ENCODE assay signal across 7 mouse cellular contexts in genomic region chr2:32081296-32081929, GRCm38 (mm10). TPM values are rescaled to one million over a fixed set of nuclear protein-coding genes. Genes with fewer than 3 reads are reported as not detected.
DNase-seq lines count a peak whose midpoint lies in the region; ATAC-seq and TF ChIP-seq lines count a peak whose summit lies in the region.

No protein-coding gene starts in this region.

- no peak for ATAC-seq in lung, postnatal 0 days
- peak; percentile 56 for ATAC-seq in granulocyte monocyte progenitor cell, adult 5-6 weeks (replicated peaks; ENCODE audit: poor library complexity, severe bottlenecking)
- no peak for ATAC-seq in limb, embryonic 13.5 days (ENCODE audit: low FRiP score, low read depth)

- H3K4me2 ChIP-seq in lung, postnatal 0 days (replicated peaks; ENCODE audit: low read depth, low read length) = peak overlapping the region; percentile 86
- peak overlapping the region; percentile 99 for H3K4me2 ChIP-seq in limb, embryonic 13.5 days (replicated peaks)

- H3K27ac ChIP-seq in lung, postnatal 0 days (ENCODE audit: low read length) = no peak overlapping the region
- H3K27ac ChIP-seq in limb, embryonic 13.5 days = no peak overlapping the region
- peak overlapping the region; percentile 99 for H3K27ac ChIP-seq in small intestine, adult 2 months (ENCODE audit: insufficient read depth, low read depth, low read length)
- no peak overlapping the region for H3K27ac ChIP-seq in cerebellum, adult 2 months (ENCODE audit: insufficient read depth, low read length)

- no peak overlapping the region for H3K9ac ChIP-seq in lung, postnatal 0 days (replicated peaks; ENCODE audit: low read depth)
- H3K9ac ChIP-seq in limb, embryonic 13.5 days = 0 out of 2 replicates have a peak overlapping the region, but pooled peaks have one; percentile 2

- no peaks in the 10 kb centered on the region for H3K36me3 ChIP-seq in lung, postnatal 0 days (ENCODE audit: insufficient read depth, low read length)
- no peaks in the 10 kb centered on the region for H3K36me3 ChIP-seq in limb, embryonic 13.5 days
- H3K36me3 ChIP-seq in small intestine, adult 2 months (ENCODE audit: control insufficient read depth, insufficient read depth, low read length) = no peaks in the 10 kb centered on the region

- H3K4me3 ChIP-seq in lung, postnatal 0 days (ENCODE audit: low read depth, low read length) = peak overlapping the region; percentile 57; the same call in 1 of the 2 replicates
- peak overlapping the region; percentile 68 for H3K4me3 ChIP-seq in limb, embryonic 13.5 days
- peak overlapping the region; percentile 94 for H3K4me3 ChIP-seq in small intestine, adult 2 months (ENCODE audit: low read depth, low read length)
- no peak overlapping the region for H3K4me3 ChIP-seq in cerebellum, adult 2 months (replicated peaks; ENCODE audit: insufficient read depth, low read depth, low read length)

- no peak for TF ChIP-seq EP300 in lung, postnatal 0 days (IDR thresholded peaks at IDR 0.05)

- TF ChIP-seq CTCF in lung, postnatal 0 days (IDR thresholded peaks at IDR 0.05) = no peak
- no peak for TF ChIP-seq CTCF in small intestine, adult 2 months (IDR thresholded peaks at IDR 0.05; ENCODE audit: extremely low read depth, insufficient read length, insufficient replicate concordance, low read depth, low read length)
- TF ChIP-seq CTCF in cerebellum, adult 2 months (IDR thresholded peaks at IDR 0.05; ENCODE audit: borderline replicate concordance, insufficient read depth, low read depth, low read length) = no peak

- peaks cover 5% of the 10 kb centered on the region; the same call in 1 of the 2 replicates for H3K4me1 ChIP-seq in lung, postnatal 0 days (ENCODE audit: insufficient read depth, low read depth, low read length)
- H3K4me1 ChIP-seq in limb, embryonic 13.5 days = peaks cover 20% of the 10 kb centered on the region
- peaks cover 23% of the 10 kb centered on the region for H3K4me1 ChIP-seq in small intestine, adult 2 months (ENCODE audit: control insufficient read depth, insufficient read depth, insufficient read length, low read length)
- 0 out of 2 replicates have a peak, but pooled peaks cover 3% of the 10 kb centered on the region for H3K4me1 ChIP-seq in cerebellum, adult 2 months (ENCODE audit: control insufficient read depth, insufficient read depth, low read length)

- WGBS in lung, postnatal 0 days = 60% methylated on average over 14 of the region's 14 CpGs
- WGBS in limb, embryonic 13.5 days = 82% methylated on average over 14 of the region's 14 CpGs
- WGBS in small intestine, adult 2 months = 77% methylated on average over 14 of the region's 14 CpGs
- 94% methylated on average over 14 of the region's 14 CpGs for WGBS in cerebellum, adult 2 months

- TF ChIP-seq POLR2A in small intestine, adult 2 months (IDR thresholded peaks at IDR 0.05; ENCODE audit: low read depth, low read length) = no peak
- TF ChIP-seq POLR2A in cerebellum, adult 2 months (IDR thresholded peaks at IDR 0.05; ENCODE audit: borderline replicate concordance, insufficient read depth, low read length) = no peak

- H3K9me3 ChIP-seq in lung, postnatal 0 days (ENCODE audit: low read length) = no peaks in the 10 kb centered on the region
- H3K9me3 ChIP-seq in limb, embryonic 13.5 days = no peaks in the 10 kb centered on the region

- peaks cover 25% of the 10 kb centered on the region for H3K27me3 ChIP-seq in lung, postnatal 0 days (replicated peaks; ENCODE audit: insufficient read depth, low read length)
- H3K27me3 ChIP-seq in limb, embryonic 13.5 days = peaks cover 54% of the 10 kb centered on the region
- H3K27me3 ChIP-seq in small intestine, adult 2 months (ENCODE audit: control insufficient read depth, insufficient read depth, low read length) = 0 out of 2 replicates have a peak, but pooled peaks cover 3% of the 10 kb centered on the region
- H3K27me3 ChIP-seq in cerebellum, adult 2 months (ENCODE audit: control insufficient read depth, insufficient read depth, low read length) = no peaks in the 10 kb centered on the region

- peak; percentile 41 for DNase-seq in lung, postnatal 0 days (ENCODE audit: low spot score)
- no peak for DNase-seq in lung, postnatal 10 days
- DNase-seq in Muller cell, postnatal 12 days (ENCODE audit: inconsistent ontology term) = no peak
- no peak for DNase-seq in cerebellum, adult 2 months

RNA-seq across cellular contexts. Expression of gene Fam78a, which starts 3.2 kb away (rescaled TPM):
- polyA plus RNA-seq in lung, postnatal 0 days (2015; fragmentation: Nextera tagmentation; extraction: Ambion mirVana) = 2.5 TPM in 2 replicates
- total RNA-seq in granulocyte monocyte progenitor cell, adult 5-6 weeks (2014; fragmentation: Nextera tagmentation) = 10.9 and 11.9 TPM in 2 replicates
- 6.5 and 8.6 TPM in 2 replicates for total RNA-seq in granulocyte monocyte progenitor cell, adult 5-6 weeks (2017)
- polyA plus RNA-seq in limb, embryonic 13.5 days (2015; fragmentation: Nextera tagmentation; extraction: Ambion mirVana) = 4.5 and 5.4 TPM in 2 replicates
- polyA plus RNA-seq in small intestine, adult 2 months (2012; rRNA removed) = 8.2 and 25.3 TPM in 2 replicates
- 4.2 and 4.4 TPM in 2 replicates for polyA plus RNA-seq in cerebellum, adult 2 months (2012; rRNA removed)

RNA-seq across cellular contexts. Expression of gene Plpp7, which starts 13.9 kb away (rescaled TPM):
- polyA plus RNA-seq in lung, postnatal 0 days (2015; fragmentation: Nextera tagmentation; extraction: Ambion mirVana) = 2.4 and 2.5 TPM in 2 replicates
- total RNA-seq in granulocyte monocyte progenitor cell, adult 5-6 weeks (2014; fragmentation: Nextera tagmentation) = 2.6 TPM in 1 of 2 replicates, not detected in the other
- total RNA-seq in granulocyte monocyte progenitor cell, adult 5-6 weeks (2017) = 0.56 and 0.77 TPM in 2 replicates
- polyA plus RNA-seq in limb, embryonic 13.5 days (2015; fragmentation: Nextera tagmentation; extraction: Ambion mirVana) = 7.3 and 8.3 TPM in 2 replicates
- polyA plus RNA-seq in small intestine, adult 2 months (2012; rRNA removed) = 2.2 and 3.5 TPM in 2 replicates
- 41.3 and 45.0 TPM in 2 replicates for polyA plus RNA-seq in cerebellum, adult 2 months (2012; rRNA removed)
